Mouse (Mus musculus): ENCODE measurements around the gene Brf1.

Brf1 gene

GRCm38 (mm10) chr12:112976371-112977073 lies 24.0 kb downstream of the Brf1 start, which contains the start of gene Btbd6:
Gene Btbd6, plus strand, starts transcription at chr12:112976482.
- DNase-seq (ENCODE audit: low read depth) = peak; percentile 53

GRCm38 (mm10) chr12:112974736-112975135 lies 25.8 kb downstream of the Brf1 start:
- no peak for DNase-seq (ENCODE audit: low read depth)

- DNase-seq (ENCODE audit: low read depth) = no peak
These were observed 30.9 kb downstream of the Brf1 start for GRCm38 (mm10) chr12:112969616-112970015.

GRCm38 (mm10) chr12:112968943-112969342 lies 31.6 kb downstream of the Brf1 start:
- no peak for DNase-seq (ENCODE audit: low read depth)

GRCm38 (mm10) chr12:112965783-112966182 lies 34.7 kb downstream of the Brf1 start:
- no peak for DNase-seq (ENCODE audit: low read depth)

GRCm38 (mm10) chr12:112961872-112962271 lies 38.6 kb downstream of the Brf1 start:
- no peak for DNase-seq (ENCODE audit: low read depth)

GRCm38 (mm10) chr12:112961428-112961827 lies 39.1 kb downstream of the Brf1 start:
- DNase-seq (ENCODE audit: low read depth) = no peak

GRCm38 (mm10) chr12:112959421-112959820 lies 41.1 kb downstream of the Brf1 start:
- DNase-seq (ENCODE audit: low read depth) = no peak

- no peak for DNase-seq (ENCODE audit: low read depth)
These were observed 42.2 kb downstream of the Brf1 start for GRCm38 (mm10) chr12:112958303-112958702.

- DNase-seq (ENCODE audit: low read depth) = peak; percentile 60
These were observed 44.7 kb downstream of the Brf1 start for GRCm38 (mm10) chr12:112955800-112956199.

- DNase-seq (ENCODE audit: low read depth) = no peak
These were observed 47.5 kb downstream of the Brf1 start for GRCm38 (mm10) chr12:112952926-112953565.

GRCm38 (mm10) chr12:112952433-112952832 lies 48.1 kb downstream of the Brf1 start:
- no peak for DNase-seq (ENCODE audit: low read depth)

- no peak for DNase-seq (ENCODE audit: low read depth)
These were observed 49.2 kb downstream of the Brf1 start for GRCm38 (mm10) chr12:112951150-112951842.

GRCm38 (mm10) chr12:112950761-112951129 lies 49.8 kb downstream of the Brf1 start:
- no peak for DNase-seq (ENCODE audit: low read depth)

GRCm38 (mm10) chr12:112950040-112950760 lies 50.3 kb downstream of the Brf1 start:
- DNase-seq (ENCODE audit: low read depth) = peak; percentile 35

- DNase-seq (ENCODE audit: low read depth) = no peak
These were observed 53.2 kb downstream of the Brf1 start for GRCm38 (mm10) chr12:112947307-112947706.

GRCm38 (mm10) chr12:112943669-112944068 lies 56.8 kb downstream of the Brf1 start:
- DNase-seq (ENCODE audit: low read depth) = no peak

- DNase-seq (ENCODE audit: low read depth) = no peak
These were observed 58.5 kb downstream of the Brf1 start, which contains the start of gene Nudt14 for GRCm38 (mm10) chr12:112941776-112942713. Gene Nudt14, minus strand, starts transcription at chr12:112942124.

- DNase-seq (ENCODE audit: low read depth) = no peak
These were observed 59.2 kb downstream of the Brf1 start for GRCm38 (mm10) chr12:112941156-112941775.

GRCm38 (mm10) chr12:112940710-112941109 lies 59.8 kb downstream of the Brf1 start:
- no peak for DNase-seq (ENCODE audit: low read depth)

- no peak for DNase-seq (ENCODE audit: low read depth)
These were observed 60.3 kb downstream of the Brf1 start for GRCm38 (mm10) chr12:112940238-112940637.
